Mouse (Mus musculus): ENCODE measurements around the gene 6430548M08Rik. TPM values are rescaled to one million over a fixed set of nuclear protein-coding genes. Genes with fewer than 3 reads are reported as not detected.

Gene 6430548M08Rik
- polyA plus RNA-seq, 1 experiment from 2014 or later, result 13.2 TPM

GRCm38 (mm10) chr8:120084783-120085182 is 29.2 kb upstream of the 6430548M08Rik start:
- WGBS, result 85% methylated on average over 8 of the region's 8 CpGs
- no peak overlapping the region for H3K9ac ChIP-seq (ENCODE audit: low read length)
- H3K27me3 ChIP-seq (ENCODE audit: control insufficient read depth, insufficient read depth, low read length), result no peaks in the 10 kb centered on the region
- no peak for ATAC-seq (ENCODE audit: low FRiP score, low TSS enrichment)
- H3K36me3 ChIP-seq (ENCODE audit: control insufficient read depth, insufficient read depth, low read length), result peaks cover 48% of the 10 kb centered on the region
- H3K9me3 ChIP-seq (ENCODE audit: control insufficient read depth, low read length), result no peaks in the 10 kb centered on the region
- DNase-seq (ENCODE audit: low spot score), result no peak
- H3K27ac ChIP-seq (replicated peaks), result no peak overlapping the region
- H3K4me2 ChIP-seq (replicated peaks; ENCODE audit: low read depth), result no peak overlapping the region
- H3K4me1 ChIP-seq (replicated peaks; ENCODE audit: control insufficient read depth, insufficient read depth), result no peaks in the 10 kb centered on the region
- TF ChIP-seq EP300 (optimal IDR thresholded peaks at IDR 0.05) (no peak), CTCF (IDR thresholded peaks at IDR 0.05; ENCODE audit: low read depth) (no peak)
- H3K4me3 ChIP-seq (ENCODE audit: low read depth, low read length), result no peak overlapping the region

GRCm38 (mm10) chr8:120089511-120089910 is 24.4 kb upstream of the 6430548M08Rik start:
- peak; percentile 83 for DNase-seq (ENCODE audit: low spot score)
- 47% methylated on average over 7 of the region's 7 CpGs for WGBS
- no peak overlapping the region for H3K4me2 ChIP-seq (replicated peaks; ENCODE audit: low read depth)
- TF ChIP-seq EP300 (optimal IDR thresholded peaks at IDR 0.05) (no peak), CTCF (IDR thresholded peaks at IDR 0.05; ENCODE audit: low read depth) (no peak)
- H3K4me3 ChIP-seq (ENCODE audit: low read depth, low read length), result no peak overlapping the region
- H3K36me3 ChIP-seq (ENCODE audit: control insufficient read depth, insufficient read depth, low read length), result peaks cover 51% of the 10 kb centered on the region
- no peaks in the 10 kb centered on the region for H3K9me3 ChIP-seq (ENCODE audit: control insufficient read depth, low read length)
- no peak overlapping the region for H3K9ac ChIP-seq (ENCODE audit: low read length)
- peak; percentile 88 for ATAC-seq (ENCODE audit: low FRiP score, low TSS enrichment)
- no peak overlapping the region for H3K27ac ChIP-seq (replicated peaks)
- no peaks in the 10 kb centered on the region for H3K27me3 ChIP-seq (ENCODE audit: control insufficient read depth, insufficient read depth, low read length)
- H3K4me1 ChIP-seq (replicated peaks; ENCODE audit: control insufficient read depth, insufficient read depth), result no peaks in the 10 kb centered on the region

- TF ChIP-seq CTCF (IDR thresholded peaks at IDR 0.05; ENCODE audit: low read depth) (no peak), EP300 (optimal IDR thresholded peaks at IDR 0.05) (no peak)
- no peaks in the 10 kb centered on the region for H3K27me3 ChIP-seq (ENCODE audit: control insufficient read depth, insufficient read depth, low read length)
- no peak overlapping the region for H3K9ac ChIP-seq (ENCODE audit: low read length)
- 94% methylated on average over 3 of the region's 3 CpGs for WGBS
- no peak overlapping the region for H3K4me3 ChIP-seq (ENCODE audit: low read depth, low read length)
- H3K4me1 ChIP-seq (replicated peaks; ENCODE audit: control insufficient read depth, insufficient read depth), result no peaks in the 10 kb centered on the region
- no peak for ATAC-seq (ENCODE audit: low FRiP score, low TSS enrichment)
- H3K36me3 ChIP-seq (ENCODE audit: control insufficient read depth, insufficient read depth, low read length), result peaks cover 39% of the 10 kb centered on the region
- no peak for DNase-seq (ENCODE audit: low spot score)
- H3K27ac ChIP-seq (replicated peaks), result no peak overlapping the region
- no peaks in the 10 kb centered on the region for H3K9me3 ChIP-seq (ENCODE audit: control insufficient read depth, low read length)
- H3K4me2 ChIP-seq (replicated peaks; ENCODE audit: low read depth), result no peak overlapping the region
These were observed 22.9 kb upstream of the 6430548M08Rik start for GRCm38 (mm10) chr8:120091032-120091431.

GRCm38 (mm10) chr8:120093103-120093502 is 20.8 kb upstream of the 6430548M08Rik start:
- TF ChIP-seq EP300 (optimal IDR thresholded peaks at IDR 0.05) (no peak), CTCF (IDR thresholded peaks at IDR 0.05; ENCODE audit: low read depth) (no peak)
- no peak for ATAC-seq (ENCODE audit: low FRiP score, low TSS enrichment)
- WGBS, result 95% methylated on average over 3 of the region's 3 CpGs

GRCm38 (mm10) chr8:120094801-120095200 is 19.2 kb upstream of the 6430548M08Rik start:
- Histone ChIP-seq H3K27me3 (ENCODE audit: control insufficient read depth, insufficient read depth, low read length) (no peaks in the 10 kb centered on the region), H3K36me3 (ENCODE audit: control insufficient read depth, insufficient read depth, low read length) (peaks cover 20% of the 10 kb centered on the region), H3K4me3 (ENCODE audit: low read depth, low read length) (no peak overlapping the region), H3K9me3 (ENCODE audit: control insufficient read depth, low read length) (no peaks in the 10 kb centered on the region), H3K9ac (ENCODE audit: low read length) (no peak overlapping the region), H3K4me2 (replicated peaks; ENCODE audit: low read depth) (no peak overlapping the region), H3K4me1 (replicated peaks; ENCODE audit: control insufficient read depth, insufficient read depth) (no peaks in the 10 kb centered on the region), H3K27ac (replicated peaks) (no peak overlapping the region)
- DNase-seq (ENCODE audit: low spot score), result no peak
- no peak for ATAC-seq (ENCODE audit: low FRiP score, low TSS enrichment)
- TF ChIP-seq EP300 (optimal IDR thresholded peaks at IDR 0.05) (no peak), CTCF (IDR thresholded peaks at IDR 0.05; ENCODE audit: low read depth) (no peak)
- WGBS, result 73% methylated on average over 10 of the region's 10 CpGs

More at GRCm38 (mm10) chr8:120093103-120093502, 20.8 kb upstream of the 6430548M08Rik start:
- H3K9ac ChIP-seq (ENCODE audit: low read length), result no peak overlapping the region
- DNase-seq (ENCODE audit: low spot score), result no peak
- H3K9me3 ChIP-seq (ENCODE audit: control insufficient read depth, low read length), result no peaks in the 10 kb centered on the region
- H3K4me1 ChIP-seq (replicated peaks; ENCODE audit: control insufficient read depth, insufficient read depth), result no peaks in the 10 kb centered on the region
- no peak overlapping the region for H3K4me3 ChIP-seq (ENCODE audit: low read depth, low read length)
- H3K27ac ChIP-seq (replicated peaks), result no peak overlapping the region
- no peak overlapping the region for H3K4me2 ChIP-seq (replicated peaks; ENCODE audit: low read depth)
- no peaks in the 10 kb centered on the region for H3K27me3 ChIP-seq (ENCODE audit: control insufficient read depth, insufficient read depth, low read length)
- H3K36me3 ChIP-seq (ENCODE audit: control insufficient read depth, insufficient read depth, low read length), result peaks cover 21% of the 10 kb centered on the region

- H3K4me2 ChIP-seq (replicated peaks; ENCODE audit: low read depth), result no peak overlapping the region
- peaks cover 12% of the 10 kb centered on the region; the same call in 1 of the 2 replicates for H3K36me3 ChIP-seq (ENCODE audit: control insufficient read depth, insufficient read depth, low read length)
- H3K9me3 ChIP-seq (ENCODE audit: control insufficient read depth, low read length), result no peaks in the 10 kb centered on the region
- no peak overlapping the region for H3K4me3 ChIP-seq (ENCODE audit: low read depth, low read length)
- H3K27ac ChIP-seq (replicated peaks), result no peak overlapping the region
- no peak for TF ChIP-seq CTCF (IDR thresholded peaks at IDR 0.05; ENCODE audit: low read depth)
- TF ChIP-seq EP300 (optimal IDR thresholded peaks at IDR 0.05), result no peak
- DNase-seq (ENCODE audit: low spot score), result peak; percentile 67
- no peak overlapping the region for H3K9ac ChIP-seq (ENCODE audit: low read length)
- H3K27me3 ChIP-seq (ENCODE audit: control insufficient read depth, insufficient read depth, low read length), result no peaks in the 10 kb centered on the region
- 0 out of 2 replicates have a peak, but pooled peaks cover 3% of the 10 kb centered on the region for H3K4me1 ChIP-seq (replicated peaks; ENCODE audit: control insufficient read depth, insufficient read depth)
- WGBS, result 54% methylated on average over 2 of the region's 2 CpGs
- ATAC-seq (ENCODE audit: low FRiP score, low TSS enrichment), result peak; percentile 71
These were observed 17.5 kb upstream of the 6430548M08Rik start for GRCm38 (mm10) chr8:120096486-120096885.
